Mouse (Mus musculus): Measurements from ENCODE around the gene Hlcs.

Hlcs gene

GRCm38 (mm10) chr16:94246058-94246784 is 67.2 kb downstream of the Hlcs start:
- DNase-seq (ENCODE audit: low spot score in 2 of 2): no peak

- DNase-seq (ENCODE audit: low spot score in 2 of 2): no peak
These were observed 72.2 kb downstream of the Hlcs start for GRCm38 (mm10) chr16:94241126-94241525.

GRCm38 (mm10) chr16:94240190-94240589 is 73.2 kb downstream of the Hlcs start:
- DNase-seq (ENCODE audit: low spot score in 2 of 2): no peak

- no peak for DNase-seq (ENCODE audit: low spot score in 2 of 2)
These were observed 73.8 kb downstream of the Hlcs start for GRCm38 (mm10) chr16:94239567-94239966.

GRCm38 (mm10) chr16:94239146-94239545 is 74.2 kb downstream of the Hlcs start:
- DNase-seq (ENCODE audit: low spot score in 2 of 2): no peak

- no peak for DNase-seq (ENCODE audit: low spot score in 2 of 2)
These were observed 76.3 kb downstream of the Hlcs start for GRCm38 (mm10) chr16:94237130-94237484.

- DNase-seq (ENCODE audit: low spot score in 2 of 2): peak; percentile 41 to 61
These were observed 76.9 kb downstream of the Hlcs start for GRCm38 (mm10) chr16:94236226-94237129.

GRCm38 (mm10) chr16:94235718-94236117 is 77.7 kb downstream of the Hlcs start:
- no peak for DNase-seq (ENCODE audit: low spot score in 2 of 2)

- DNase-seq (ENCODE audit: low spot score in 2 of 2): no peak
These were observed 79.2 kb downstream of the Hlcs start for GRCm38 (mm10) chr16:94234202-94234601.

- no peak for DNase-seq (ENCODE audit: low spot score in 2 of 2)
These were observed 82.3 kb downstream of the Hlcs start for GRCm38 (mm10) chr16:94230909-94231575.

- no peak for DNase-seq (ENCODE audit: low spot score in 2 of 2)
These were observed 82.9 kb downstream of the Hlcs start for GRCm38 (mm10) chr16:94230499-94230898.

- no peak for DNase-seq (ENCODE audit: low spot score in 2 of 2)
These were observed 83.5 kb downstream of the Hlcs start for GRCm38 (mm10) chr16:94229890-94230289.

GRCm38 (mm10) chr16:94228858-94229555 is 84.4 kb downstream of the Hlcs start:
- no peak for DNase-seq (ENCODE audit: low spot score in 2 of 2)

- DNase-seq (ENCODE audit: low spot score in 2 of 2): peak in 1 of 2 experiments; percentile 49
These were observed 85.9 kb downstream of the Hlcs start for GRCm38 (mm10) chr16:94227328-94228018.

GRCm38 (mm10) chr16:94223363-94223720 is 90.0 kb downstream of the Hlcs start:
- DNase-seq (ENCODE audit: low spot score in 2 of 2): no peak

GRCm38 (mm10) chr16:94222646-94223362 is 90.6 kb downstream of the Hlcs start:
- DNase-seq (ENCODE audit: low spot score in 2 of 2): no peak

- DNase-seq (ENCODE audit: low spot score in 2 of 2): no peak
These were observed 102.5 kb downstream of the Hlcs start for GRCm38 (mm10) chr16:94210689-94211357.

- peak; percentile 31 to 63 for DNase-seq (ENCODE audit: low spot score in 2 of 2)
These were observed 103.7 kb downstream of the Hlcs start for GRCm38 (mm10) chr16:94209626-94210025.

GRCm38 (mm10) chr16:94208826-94209225 is 104.5 kb downstream of the Hlcs start:
- peak; percentile 29 to 66 for DNase-seq (ENCODE audit: low spot score in 2 of 2)

GRCm38 (mm10) chr16:94208152-94208551 is 105.2 kb downstream of the Hlcs start:
- peak in 1 of 2 experiments; percentile 26 for DNase-seq (ENCODE audit: low spot score in 2 of 2)

Measured in frontal cortex, postnatal 36 days (tissue).